Mouse (Mus musculus): ENCODE measurements around the gene Plekho2.

The Plekho2 gene

DNA sequence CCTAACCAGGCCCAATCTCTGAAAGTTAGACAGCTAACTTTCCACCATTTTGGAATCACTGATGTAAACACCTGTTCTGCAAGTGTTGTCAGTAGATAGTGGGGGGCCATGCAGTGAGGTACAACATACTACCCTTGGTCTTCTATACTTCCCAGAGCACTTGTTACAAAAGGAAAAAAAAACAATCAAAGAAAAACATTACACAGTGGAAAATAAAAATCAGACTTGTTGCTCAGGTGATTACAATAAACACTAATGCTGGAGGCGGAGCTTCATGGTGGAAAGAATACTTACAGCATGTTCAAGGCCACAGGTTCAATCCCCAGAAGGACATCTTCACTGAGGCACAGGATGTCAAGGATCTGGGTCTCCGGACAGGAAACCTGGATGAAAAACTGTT lies 27.1 kb downstream of the Plekho2 start:
- no peak for DNase-seq

DNA sequence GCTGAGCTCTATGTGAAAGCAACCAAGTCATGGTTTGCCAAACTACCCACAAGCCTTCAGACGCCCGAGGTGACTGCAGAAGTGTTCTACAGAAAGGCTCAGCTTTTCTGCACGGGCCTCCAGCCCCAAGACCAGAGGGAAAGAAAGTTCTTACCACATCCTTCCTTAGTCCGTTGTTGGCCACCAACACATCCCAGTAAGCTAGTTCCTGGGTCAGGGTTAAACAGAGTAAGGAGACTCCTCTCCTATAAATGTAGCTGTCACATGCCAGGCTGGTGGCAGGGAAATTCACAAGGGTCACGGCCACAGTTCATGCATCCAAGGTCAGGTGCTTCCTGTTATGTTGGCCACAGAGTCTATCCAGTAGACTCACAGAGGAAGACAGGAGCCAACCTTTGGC lies 27.7 kb downstream of the Plekho2 start:
- no peak for DNase-seq

DNA sequence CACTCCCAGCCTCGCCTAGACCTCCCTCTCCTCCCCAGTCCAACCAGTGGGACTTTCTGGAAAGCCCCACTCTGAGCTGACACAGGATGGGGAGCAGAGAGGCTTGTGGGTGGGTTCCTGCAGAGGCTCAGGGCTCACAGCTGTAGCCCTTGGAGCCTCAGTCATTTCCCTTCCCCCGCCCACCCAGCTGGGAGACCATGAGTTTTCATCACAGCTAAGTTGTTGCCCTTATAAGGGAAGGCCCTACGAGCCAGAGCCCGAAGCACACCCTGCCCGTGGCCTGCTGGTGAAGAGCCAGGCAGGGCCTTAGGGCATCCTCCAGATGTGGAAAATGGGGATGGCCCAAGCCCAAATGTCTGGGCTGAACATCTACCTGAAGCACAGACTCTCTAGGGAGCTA lies 28.8 kb downstream of the Plekho2 start:
- peak; percentile 79 for DNase-seq

DNA sequence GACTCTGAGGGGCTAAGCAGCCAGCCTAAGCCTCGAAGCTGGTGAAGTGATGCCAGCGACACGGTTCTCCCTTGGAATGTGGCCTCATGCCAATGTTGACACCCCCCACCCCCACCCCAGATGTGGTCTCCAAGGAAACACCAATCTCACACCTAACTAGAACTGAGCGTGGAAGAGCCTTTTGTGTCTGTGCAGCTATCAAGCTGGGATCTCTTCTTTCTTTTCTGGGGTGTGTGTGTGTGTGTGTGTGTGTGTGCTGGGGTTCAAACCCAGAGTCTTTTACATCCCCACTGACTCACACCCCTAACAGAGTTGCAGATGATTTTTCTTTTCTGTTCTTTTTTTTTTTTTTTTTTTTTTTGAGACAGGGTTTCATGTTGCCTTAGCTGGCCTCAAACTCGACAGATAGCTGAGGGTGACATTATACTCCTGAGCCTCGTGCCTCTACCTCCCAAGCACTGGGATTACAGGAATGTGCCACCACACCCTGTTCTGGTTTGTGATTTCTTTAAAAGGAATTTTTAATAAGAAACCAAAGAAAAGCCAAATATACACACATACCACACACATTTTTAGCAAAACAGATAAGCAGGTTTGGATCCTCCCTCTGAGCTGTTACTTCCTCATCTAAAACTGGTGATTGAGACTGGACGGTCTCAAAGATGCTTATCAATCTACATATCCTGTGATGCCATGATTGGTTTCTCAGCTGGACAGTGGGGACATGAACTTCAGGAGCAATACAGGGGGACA lies 29.6 kb downstream of the Plekho2 start:
- no peak for DNase-seq

DNA sequence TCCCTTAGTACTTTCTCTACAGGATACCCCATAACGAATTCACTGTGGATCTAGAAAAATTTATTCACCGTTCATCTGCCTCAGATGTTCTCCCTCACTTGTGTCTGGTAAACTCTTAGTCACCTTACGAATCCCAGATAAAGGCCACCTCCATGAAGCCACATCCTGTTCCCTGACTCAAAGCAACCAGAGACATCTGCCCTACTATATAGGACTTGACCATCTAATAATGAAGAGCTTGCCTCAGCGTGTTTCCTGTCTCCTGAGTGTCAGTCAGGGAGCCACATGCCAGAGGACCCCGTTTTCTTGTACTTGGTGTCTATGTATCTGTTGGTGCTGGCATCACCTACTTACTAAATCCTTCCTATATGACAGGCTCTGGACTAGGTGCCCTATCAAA lies 30.2 kb downstream of the Plekho2 start:
- no peak for DNase-seq

DNA sequence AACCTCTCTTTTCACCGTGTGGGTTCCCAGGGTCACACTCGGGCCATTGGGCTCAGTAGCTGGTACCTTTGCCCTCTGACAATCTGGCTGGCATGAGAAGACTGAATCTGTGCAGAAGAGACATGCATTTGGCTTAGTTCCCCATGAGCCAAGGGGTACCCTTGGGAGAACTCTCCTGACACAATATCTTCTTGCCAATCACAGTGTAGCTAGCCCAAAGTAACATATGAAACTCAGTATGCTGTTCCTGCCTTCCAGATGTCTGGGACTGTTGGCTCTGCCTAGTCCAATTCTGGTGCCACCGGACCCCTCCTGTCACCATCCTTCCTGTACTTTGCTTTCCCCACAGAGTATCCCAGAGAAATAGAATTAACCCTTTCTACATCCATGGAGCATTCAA lies 30.7 kb downstream of the Plekho2 start:
- no peak for DNase-seq

DNA sequence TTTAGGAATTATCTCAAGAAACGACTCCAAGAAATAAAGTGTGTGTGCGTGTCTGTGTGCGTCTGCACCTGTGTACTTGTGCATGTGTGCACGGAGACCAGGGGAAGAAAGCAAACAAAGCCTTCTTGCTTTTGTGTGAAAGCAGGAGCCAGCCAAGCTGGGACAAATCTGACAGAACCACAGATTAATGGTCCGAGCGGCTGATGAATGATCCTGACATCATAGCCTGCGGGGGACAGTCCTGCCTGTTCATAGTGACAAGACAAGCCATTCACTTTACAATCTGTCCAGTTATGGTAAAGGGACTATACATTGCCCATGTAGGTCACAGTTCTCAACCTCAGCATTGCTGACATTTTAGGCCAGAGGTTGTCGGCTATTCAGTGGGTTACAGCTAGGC lies 31.5 kb downstream of the Plekho2 start:
- DNase-seq: no peak

DNA sequence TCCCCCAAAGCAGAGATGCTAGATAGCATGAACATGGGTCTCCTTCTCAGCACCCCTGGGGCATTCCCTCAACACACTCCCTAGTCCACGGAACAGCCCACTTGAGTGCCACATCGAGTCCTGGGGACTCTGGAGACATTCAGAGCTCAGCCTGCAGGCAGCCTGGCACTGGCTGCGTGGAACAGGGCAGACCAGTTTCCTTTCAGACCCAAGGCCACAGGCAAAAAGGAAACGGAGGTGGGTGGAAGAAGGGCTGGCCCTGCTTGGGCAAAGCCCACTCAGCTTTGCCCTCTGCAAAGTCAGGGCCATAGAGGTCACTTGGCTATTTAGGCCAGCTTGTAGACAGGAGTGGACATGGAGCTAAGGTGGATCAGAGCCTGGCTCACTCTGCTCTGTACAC lies 32.0 kb downstream of the Plekho2 start:
- no peak for DNase-seq

DNA sequence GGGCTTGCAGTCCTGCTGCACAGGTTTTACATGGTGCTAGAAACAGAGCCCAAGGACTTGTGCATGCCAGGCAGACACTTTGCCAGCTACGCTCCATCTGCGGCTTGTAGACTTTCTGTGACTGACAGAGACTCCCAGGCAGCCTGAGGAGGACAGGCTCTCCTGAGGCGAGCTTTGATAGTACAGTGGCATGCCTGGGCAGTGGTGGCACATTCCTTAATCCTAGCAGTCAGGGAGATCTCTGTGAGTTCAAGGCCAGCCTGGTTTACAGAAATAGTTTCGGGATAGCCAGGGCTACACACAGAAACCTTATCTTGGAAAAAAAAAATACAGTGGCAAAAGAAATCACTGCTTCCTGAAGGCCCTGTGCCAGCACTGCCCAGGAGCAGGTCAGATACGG lies 32.7 kb downstream of the Plekho2 start:
- no peak for DNase-seq

DNA sequence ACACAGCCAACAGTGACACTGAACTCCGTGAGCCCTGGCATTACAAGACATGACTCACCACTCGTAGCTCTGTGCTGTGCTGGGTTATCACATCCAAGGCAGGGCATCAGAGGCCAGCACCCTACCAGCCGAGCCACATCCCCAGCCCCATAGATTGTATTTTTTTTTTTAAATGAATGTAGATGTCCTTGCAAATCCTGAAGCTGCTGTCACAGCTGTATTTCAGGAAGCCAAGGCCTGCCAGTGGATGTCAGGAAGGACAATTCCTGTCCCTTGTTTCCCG lies 33.5 kb downstream of the Plekho2 start:
- peak; percentile 59 for DNase-seq

DNA sequence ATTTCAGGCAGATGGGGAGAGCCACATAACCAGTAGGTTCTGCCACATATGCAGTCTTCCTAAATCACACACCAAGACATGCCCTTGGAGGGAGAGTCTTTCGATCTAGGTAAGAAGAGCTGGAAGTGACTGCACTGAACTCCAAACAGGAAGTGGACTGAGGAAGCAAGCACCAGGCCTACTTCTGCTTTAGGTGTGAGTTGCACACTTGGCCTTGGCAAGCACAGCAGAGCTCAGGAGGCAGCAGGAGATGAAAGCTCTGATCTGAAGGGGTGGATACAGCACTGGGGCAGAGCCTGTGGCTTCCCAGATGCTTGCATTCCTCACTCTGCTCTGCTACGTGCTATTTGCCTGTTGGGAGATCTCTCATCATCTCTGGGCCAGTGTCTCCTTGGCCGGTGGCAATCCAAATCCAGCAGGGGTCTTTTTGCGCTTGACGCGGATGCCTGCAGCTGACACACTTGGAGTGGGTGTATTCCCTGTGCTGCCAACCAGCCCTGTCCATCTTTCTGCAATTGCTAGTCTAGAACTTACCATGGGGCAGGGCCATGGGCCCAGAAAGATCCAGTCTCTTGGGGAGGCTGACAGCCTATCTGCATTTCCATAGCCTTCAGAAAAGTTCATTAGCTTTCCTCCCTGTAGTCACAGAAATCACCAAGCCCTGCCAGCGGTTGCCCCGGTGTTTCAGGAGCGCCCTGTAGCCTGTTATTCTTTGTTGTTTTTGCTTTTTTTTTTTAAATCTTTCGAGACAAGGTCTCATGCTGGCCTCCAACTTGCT lies 34.0 kb downstream of the Plekho2 start:
- peak; percentile 39 for DNase-seq

DNA sequence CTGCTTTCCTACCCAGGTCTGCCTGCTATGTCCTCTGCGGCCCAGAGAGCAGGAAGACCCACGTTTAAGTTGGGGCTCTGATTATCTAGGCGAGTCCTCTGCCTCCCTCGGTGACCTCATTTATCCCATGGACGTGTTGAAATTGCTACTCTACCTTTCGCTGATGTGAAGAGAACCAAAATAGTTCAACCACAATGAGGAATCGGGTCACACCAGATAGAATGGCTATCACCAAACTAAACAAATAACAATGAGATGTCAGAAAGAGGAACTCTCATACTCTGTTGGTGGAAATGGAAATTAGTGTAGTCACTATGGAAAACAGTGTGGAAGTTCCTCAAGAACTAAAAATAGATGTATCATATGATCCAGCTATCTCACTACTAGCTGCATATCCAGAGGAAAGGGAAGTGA lies 37.7 kb downstream of the Plekho2 start:
- DNase-seq: no peak

DNA sequence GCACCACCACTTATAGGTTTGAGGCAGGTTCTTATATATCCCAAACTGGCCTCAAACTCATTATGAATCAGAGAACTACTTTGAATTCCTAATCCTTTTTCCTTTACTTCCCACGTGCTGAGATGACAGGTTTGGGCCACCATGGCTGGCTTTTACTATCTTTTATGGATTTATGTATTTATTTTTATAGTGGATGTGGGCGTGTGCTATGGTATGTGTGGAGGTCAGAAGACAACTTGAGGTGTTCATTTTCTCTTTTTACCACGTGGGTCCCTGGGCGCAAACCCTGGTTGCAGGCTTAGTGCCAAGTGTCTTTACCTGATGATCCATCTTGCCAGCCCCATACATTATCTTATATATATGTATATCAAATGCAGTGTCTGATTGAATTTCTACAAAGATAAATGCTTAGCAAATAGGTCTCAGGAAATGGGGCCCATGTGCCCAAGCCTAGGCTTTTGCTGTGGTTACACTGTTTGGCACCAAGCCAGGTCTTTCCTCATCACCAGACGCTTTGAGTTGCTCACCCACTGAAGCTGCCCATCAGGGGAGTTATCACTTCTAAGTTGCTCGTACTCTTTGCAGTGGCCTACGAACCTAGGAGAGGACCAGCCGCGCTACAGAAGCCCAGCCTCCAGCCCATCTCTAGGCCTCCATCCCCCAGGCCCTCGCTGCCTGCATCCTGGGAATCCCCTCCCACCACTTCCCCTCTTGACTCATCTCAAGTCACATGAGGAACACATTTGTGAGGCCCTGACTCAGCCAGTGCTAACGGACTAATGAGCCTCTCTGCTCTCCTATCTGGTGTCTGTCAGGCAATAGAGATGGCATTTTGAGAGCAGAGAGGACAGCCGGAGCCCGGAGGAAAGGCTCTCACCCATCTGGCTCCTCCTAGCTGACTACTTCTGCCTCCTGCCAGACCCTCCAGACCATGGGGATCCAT lies 38.4 kb downstream of the Plekho2 start:
- DNase-seq: peak; percentile 61

DNA sequence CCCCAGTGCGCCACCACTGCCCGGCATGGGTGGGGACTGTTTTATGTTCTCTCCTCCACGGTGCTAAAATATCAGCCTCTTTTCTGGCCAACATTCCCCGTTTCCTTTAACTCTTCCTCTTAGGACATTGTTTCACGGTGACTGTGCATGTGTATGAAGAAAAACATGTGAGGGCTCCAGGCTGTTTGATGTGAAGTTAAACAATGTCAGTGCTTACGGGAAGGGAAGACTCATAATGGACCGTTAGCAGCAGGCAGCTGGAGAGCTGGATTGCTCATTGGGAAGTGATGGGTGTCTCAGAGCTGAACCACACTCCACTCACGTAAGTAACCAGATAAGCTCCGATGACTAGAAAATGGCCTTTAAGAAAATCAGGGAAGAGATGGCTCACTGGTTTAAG lies 40.1 kb downstream of the Plekho2 start:
- DNase-seq: no peak

DNA sequence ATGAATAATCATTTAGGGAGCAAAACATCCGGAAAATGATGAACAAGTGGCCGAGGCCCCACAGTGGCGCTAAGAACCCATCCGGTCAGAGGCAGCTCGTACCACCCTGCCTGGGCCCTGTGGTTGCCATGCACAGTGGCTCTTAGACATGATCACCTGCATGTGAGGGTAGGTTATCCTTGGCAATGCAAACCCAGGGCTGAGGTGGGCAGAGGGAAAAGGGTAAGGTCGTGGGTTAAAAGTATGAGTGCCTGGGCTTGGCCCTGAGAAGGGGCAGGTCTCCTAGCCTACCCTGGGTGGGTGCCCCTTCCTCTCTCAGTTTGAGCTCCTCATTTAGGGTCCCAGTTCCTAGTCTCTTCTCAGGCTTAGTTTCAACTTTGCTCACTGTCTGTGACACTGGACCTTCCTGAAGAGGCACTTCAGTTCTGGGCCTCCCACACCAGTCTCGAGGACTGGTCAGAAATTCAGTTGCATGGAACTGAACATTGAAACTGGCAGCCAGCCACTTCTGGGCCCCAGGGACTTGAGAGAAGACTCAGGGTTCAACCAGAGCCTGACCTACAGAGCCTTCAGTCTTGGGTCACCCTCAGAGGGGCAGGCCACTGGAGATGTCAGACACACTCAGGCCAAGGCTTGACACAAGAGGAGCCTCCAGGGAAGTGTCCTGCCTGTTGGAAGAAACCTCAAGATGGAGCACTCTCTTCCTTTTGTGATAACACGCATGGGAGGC lies 41.8 kb downstream of the Plekho2 start:
- DNase-seq: no peak

DNA sequence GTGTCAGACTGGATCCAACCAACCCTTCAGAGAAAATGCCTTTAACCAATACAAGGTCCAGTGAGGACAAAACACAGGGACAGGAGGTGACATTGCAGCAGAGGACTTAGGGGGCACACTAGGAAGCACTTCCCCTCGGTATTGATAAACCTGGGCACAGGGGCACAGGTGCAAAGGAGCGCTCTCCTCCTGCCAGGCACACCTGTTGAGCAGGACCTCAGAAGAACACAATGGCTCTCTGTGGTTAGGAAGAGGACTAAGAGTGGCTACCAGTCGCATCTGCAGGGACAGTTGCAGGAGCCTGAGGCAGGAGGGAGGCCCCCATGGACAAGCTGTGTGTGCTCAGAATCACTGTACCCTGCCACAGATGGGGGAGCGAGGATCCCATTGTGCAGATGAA lies 43.3 kb downstream of the Plekho2 start:
- no peak for DNase-seq

DNA sequence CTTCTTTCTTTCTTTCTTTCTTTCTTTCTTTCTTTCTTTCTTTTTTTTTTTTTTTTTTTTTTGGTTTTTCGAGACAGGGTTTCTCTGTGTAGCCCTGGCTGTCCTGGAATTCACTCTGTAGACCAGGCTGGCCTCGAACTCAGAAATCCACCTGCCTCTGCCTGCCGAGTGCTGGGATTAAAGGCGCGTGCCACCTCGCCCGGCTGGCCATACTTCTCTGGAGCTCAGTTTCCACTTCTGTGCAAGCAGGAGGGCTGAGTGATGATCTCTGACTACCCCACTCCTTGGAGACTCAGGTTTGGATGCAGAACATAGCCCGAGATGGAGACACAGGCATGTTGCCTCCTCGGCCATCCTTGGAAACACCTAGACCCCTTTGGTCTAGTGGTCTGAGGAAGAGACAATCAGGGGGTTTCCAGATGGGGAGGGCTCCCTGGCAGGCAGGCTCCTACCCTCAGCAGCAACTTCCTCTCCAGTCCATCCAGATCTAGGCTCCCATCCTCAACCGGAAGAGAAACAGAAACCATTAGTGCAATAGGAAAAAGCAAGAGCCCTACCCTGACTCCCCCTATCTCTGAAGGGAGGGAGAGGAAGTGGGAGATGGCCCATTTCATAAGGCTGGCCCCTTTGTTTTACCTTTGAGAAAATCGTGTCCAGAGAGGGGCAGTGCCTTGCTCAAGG lies 43.9 kb downstream of the Plekho2 start:
- no peak for DNase-seq

DNA sequence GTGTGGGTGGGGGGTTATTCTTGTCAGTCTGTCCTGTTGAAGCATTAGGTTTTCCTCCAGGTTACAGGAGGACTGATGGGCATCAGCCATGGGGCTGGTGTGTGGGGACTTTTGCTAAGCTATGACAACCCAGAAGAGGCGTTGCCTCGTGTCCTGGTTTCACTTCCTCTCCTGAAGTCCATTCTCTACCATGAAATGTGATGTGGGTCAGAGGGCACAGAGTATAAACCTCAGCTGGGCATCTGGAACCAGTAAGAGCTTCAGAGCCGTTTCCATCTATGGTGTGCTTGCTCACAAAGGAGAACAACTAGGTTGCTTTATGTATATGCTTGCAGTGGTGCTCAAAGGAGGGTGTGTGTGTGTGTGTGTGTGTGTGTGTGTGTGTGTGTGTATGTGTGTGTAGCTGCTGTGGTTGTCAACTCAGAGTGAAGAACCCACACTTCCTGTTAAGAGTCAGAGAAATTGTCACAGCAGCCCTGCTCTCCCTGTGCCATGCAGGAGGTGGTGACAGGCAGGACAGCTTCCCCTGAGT lies 44.6 kb downstream of the Plekho2 start:
- DNase-seq: no peak

DNA sequence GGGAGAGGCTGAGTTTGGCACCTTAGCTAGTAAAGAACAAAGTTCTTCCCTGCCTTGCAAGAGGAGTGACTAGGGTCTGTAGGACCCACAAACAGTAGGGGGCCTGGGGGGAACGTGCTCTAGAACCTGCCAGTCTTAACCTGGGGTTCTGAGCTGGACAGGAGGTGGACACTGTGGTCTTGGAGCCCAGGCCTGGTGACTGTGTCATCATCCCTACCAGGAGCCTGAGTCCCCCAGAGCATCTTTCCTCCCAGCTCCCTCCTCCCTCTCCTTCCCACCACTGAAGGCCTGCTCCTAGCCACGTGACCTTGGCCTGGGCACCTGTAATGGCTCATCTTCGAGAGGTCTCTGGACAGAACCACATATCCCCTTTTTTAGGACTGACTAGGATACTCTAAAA lies 45.7 kb downstream of the Plekho2 start:
- DNase-seq: no peak

DNA sequence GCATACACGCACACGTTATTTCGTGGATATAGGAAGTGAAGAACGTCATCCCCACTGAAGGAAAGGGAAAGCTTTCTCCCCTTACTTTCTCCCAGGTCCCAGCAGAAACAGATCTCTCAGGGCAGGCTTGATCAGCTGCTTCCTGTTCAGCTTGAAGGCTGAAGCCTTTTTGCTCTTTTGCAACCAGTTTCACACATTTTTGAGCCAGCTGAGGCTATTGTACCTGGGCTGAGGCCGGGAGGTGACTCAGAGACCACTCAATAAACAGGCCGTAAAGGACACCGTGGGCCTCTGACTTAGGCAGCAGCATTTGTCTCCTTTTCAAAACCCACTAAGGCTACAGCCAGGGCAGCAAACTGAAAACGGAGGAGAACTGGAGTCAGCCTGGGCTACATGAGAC lies 46.9 kb downstream of the Plekho2 start:
- DNase-seq: no peak

DNA sequence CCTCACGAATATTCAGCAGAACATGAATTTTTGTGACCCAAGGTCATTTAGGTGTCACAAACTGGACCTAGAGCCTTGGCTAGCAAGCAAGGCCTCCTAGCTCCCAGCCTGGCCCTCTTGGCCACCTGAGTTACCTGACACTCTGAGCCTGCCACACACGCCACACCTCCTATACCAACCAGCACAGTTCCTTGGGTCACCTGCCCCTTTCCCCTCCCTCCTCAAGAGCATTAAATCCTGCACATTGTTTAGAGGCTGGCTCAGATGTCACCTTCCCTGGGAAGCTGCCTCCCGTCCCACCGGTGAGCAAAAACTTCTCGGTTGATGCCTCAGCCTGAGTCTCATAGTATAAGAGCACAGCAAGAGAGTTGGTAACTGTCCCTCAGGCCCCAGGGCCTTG lies 48.6 kb downstream of the Plekho2 start:
- no peak for DNase-seq

DNA sequence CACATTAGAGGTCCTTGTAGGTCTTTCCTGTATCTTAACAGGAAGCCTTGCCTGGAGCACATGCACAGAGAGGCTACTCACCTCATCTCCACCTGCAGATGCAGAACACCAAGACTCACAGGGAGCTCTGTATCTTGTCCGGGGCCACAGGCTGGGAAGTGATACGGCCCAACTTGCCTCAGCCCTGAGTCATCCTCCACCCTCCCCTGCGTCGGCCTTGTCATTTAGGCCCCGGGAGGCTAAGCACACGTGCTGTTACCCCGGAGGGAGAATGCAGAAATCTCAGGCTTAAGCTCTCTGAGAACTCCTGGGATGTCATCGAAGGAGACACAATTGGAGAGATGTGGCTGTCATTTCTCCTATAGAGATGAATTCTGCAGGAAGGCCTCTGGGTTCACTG lies 50.2 kb downstream of the Plekho2 start:
- DNase-seq: peak; percentile 89
